Mouse (Mus musculus): ENCODE measurements at regions not wholly inside any gene's neighbourhood (a gene's known extent, or its start where the extent isn't known, plus 50 kb on each side); places are given as distances from the start of the nearest gene placed in this dataset.

- no peak for DNase-seq (ENCODE audit: low spot score)
- no peaks in the 10 kb centered on the region for H3K36me3 ChIP-seq (ENCODE audit: insufficient read depth, low read length)
- no peak overlapping the region for H3K9ac ChIP-seq (ENCODE audit: low read depth, low read length)
- no peak for TF ChIP-seq CTCF (IDR thresholded peaks at IDR 0.05; ENCODE audit: low read depth)
- H3K9me3 ChIP-seq (replicated peaks; ENCODE audit: low read length), result no peaks in the 10 kb centered on the region
- 0 out of 2 replicates have a peak, but pooled peaks cover under 1% of the 10 kb centered on the region for H3K4me1 ChIP-seq (replicated peaks; ENCODE audit: insufficient read depth, low read length)
- no peak for ATAC-seq (replicated peaks; ENCODE audit: low FRiP score, low read depth)
- H3K4me3 ChIP-seq (replicated peaks; ENCODE audit: low read depth, low read length), result no peak overlapping the region
- 61% methylated on average over 14 of the region's 14 CpGs for WGBS
- no peak overlapping the region for H3K4me2 ChIP-seq (ENCODE audit: low read length)
- no peak overlapping the region for H3K27ac ChIP-seq
- no peaks in the 10 kb centered on the region for H3K27me3 ChIP-seq (ENCODE audit: insufficient read depth, low read length)
These were observed 55.5 kb upstream of the Prickle1 start for GRCm38 (mm10) chr15:93650981-93651757.

GRCm38 (mm10) chr15:93650009-93650522, 54.4 kb upstream of the Prickle1 start:
- Histone ChIP-seq H3K4me1 (replicated peaks; ENCODE audit: insufficient read depth, low read length) (no peaks in the 10 kb centered on the region), H3K36me3 (ENCODE audit: insufficient read depth, low read length) (no peaks in the 10 kb centered on the region), H3K9ac (ENCODE audit: low read depth, low read length) (no peak overlapping the region), H3K4me2 (ENCODE audit: low read length) (no peak overlapping the region), H3K4me3 (replicated peaks; ENCODE audit: low read depth, low read length) (no peak overlapping the region), H3K27ac (no peak overlapping the region), H3K27me3 (ENCODE audit: insufficient read depth, low read length) (no peaks in the 10 kb centered on the region), H3K9me3 (replicated peaks; ENCODE audit: low read length) (no peaks in the 10 kb centered on the region)
- WGBS, result 91% methylated on average over 2 of the region's 2 CpGs
- ATAC-seq (replicated peaks; ENCODE audit: low FRiP score, low read depth) (no peak), DNase-seq (ENCODE audit: low spot score) (no peak)
- no peak for TF ChIP-seq CTCF (IDR thresholded peaks at IDR 0.05; ENCODE audit: low read depth)

GRCm38 (mm10) chr15:93648646-93649045, 53.0 kb upstream of the Prickle1 start:
- 78% methylated on average over 4 of the region's 4 CpGs for WGBS
- H3K27ac ChIP-seq, result no peak overlapping the region
- no peaks in the 10 kb centered on the region for H3K27me3 ChIP-seq (ENCODE audit: insufficient read depth, low read length)
- no peaks in the 10 kb centered on the region for H3K4me1 ChIP-seq (replicated peaks; ENCODE audit: insufficient read depth, low read length)
- no peaks in the 10 kb centered on the region for H3K9me3 ChIP-seq (replicated peaks; ENCODE audit: low read length)
- DNase-seq (ENCODE audit: low spot score), result no peak
- no peak overlapping the region for H3K4me3 ChIP-seq (replicated peaks; ENCODE audit: low read depth, low read length)
- no peak overlapping the region for H3K9ac ChIP-seq (ENCODE audit: low read depth, low read length)
- H3K36me3 ChIP-seq (ENCODE audit: insufficient read depth, low read length), result no peaks in the 10 kb centered on the region
- no peak for TF ChIP-seq CTCF (IDR thresholded peaks at IDR 0.05; ENCODE audit: low read depth)
- ATAC-seq (replicated peaks; ENCODE audit: low FRiP score, low read depth), result no peak
- no peak overlapping the region for H3K4me2 ChIP-seq (ENCODE audit: low read length)

- Histone ChIP-seq H3K27ac (no peak overlapping the region), H3K9ac (ENCODE audit: low read depth, low read length) (no peak overlapping the region), H3K36me3 (ENCODE audit: insufficient read depth, low read length) (no peaks in the 10 kb centered on the region), H3K4me2 (ENCODE audit: low read length) (no peak overlapping the region), H3K4me3 (replicated peaks; ENCODE audit: low read depth, low read length) (no peak overlapping the region), H3K4me1 (replicated peaks; ENCODE audit: insufficient read depth, low read length) (no peaks in the 10 kb centered on the region), H3K27me3 (ENCODE audit: insufficient read depth, low read length) (no peaks in the 10 kb centered on the region), H3K9me3 (replicated peaks; ENCODE audit: low read length) (no peaks in the 10 kb centered on the region)
- WGBS, result 89% methylated on average over 3 of the region's 3 CpGs
- ATAC-seq (replicated peaks; ENCODE audit: low FRiP score, low read depth), result no peak
- no peak for TF ChIP-seq CTCF (IDR thresholded peaks at IDR 0.05; ENCODE audit: low read depth)
- DNase-seq (ENCODE audit: low spot score), result no peak
These were observed 51.1 kb upstream of the Prickle1 start for GRCm38 (mm10) chr15:93646820-93647219.

GRCm38 (mm10) chr15:93645950-93646349, 50.3 kb upstream of the Prickle1 start:
- no peak for TF ChIP-seq CTCF (IDR thresholded peaks at IDR 0.05; ENCODE audit: low read depth)
- no peak overlapping the region for H3K27ac ChIP-seq
- H3K9me3 ChIP-seq (replicated peaks; ENCODE audit: low read length), result no peaks in the 10 kb centered on the region
- no peak overlapping the region for H3K4me2 ChIP-seq (ENCODE audit: low read length)
- no peak overlapping the region for H3K9ac ChIP-seq (ENCODE audit: low read depth, low read length)
- no peaks in the 10 kb centered on the region for H3K36me3 ChIP-seq (ENCODE audit: insufficient read depth, low read length)
- no peak for ATAC-seq (replicated peaks; ENCODE audit: low FRiP score, low read depth)
- no peak overlapping the region for H3K4me3 ChIP-seq (replicated peaks; ENCODE audit: low read depth, low read length)
- WGBS, result 72% methylated on average over 8 of the region's 8 CpGs
- DNase-seq (ENCODE audit: low spot score), result no peak
- no peaks in the 10 kb centered on the region for H3K27me3 ChIP-seq (ENCODE audit: insufficient read depth, low read length)
- H3K4me1 ChIP-seq (replicated peaks; ENCODE audit: insufficient read depth, low read length), result no peaks in the 10 kb centered on the region

All from kidney, postnatal 0 days (tissue).